Mouse (Mus musculus) B cell, adult 2 months (primary cell): ENCODE data around the gene Grm1.

Source experiments
- DNase-seq, 2 experiments: peaks; one replicate each; pipeline ENCODE4 v3.0.0; 2022

The Grm1 gene

DNA sequence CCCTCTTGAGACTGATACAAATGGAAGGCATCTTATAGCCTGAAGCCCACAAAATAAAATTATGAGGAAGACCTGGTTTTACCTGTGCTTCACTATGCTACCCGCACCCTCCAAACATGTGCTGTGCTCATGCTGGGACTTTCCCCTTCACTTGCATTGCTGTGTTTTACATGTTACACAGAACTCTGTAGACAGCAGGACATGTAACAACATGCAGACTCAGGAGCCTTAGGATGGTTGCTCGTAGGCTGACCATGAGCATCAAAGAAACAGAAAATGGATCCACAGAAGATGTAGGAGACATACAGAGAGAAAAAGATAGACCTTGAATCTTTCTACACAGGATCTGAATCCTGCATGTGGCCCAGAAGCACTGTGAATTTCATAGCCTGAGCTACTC is 371.8 kb downstream of the Grm1 start:
- DNase-seq, result no peak

DNA sequence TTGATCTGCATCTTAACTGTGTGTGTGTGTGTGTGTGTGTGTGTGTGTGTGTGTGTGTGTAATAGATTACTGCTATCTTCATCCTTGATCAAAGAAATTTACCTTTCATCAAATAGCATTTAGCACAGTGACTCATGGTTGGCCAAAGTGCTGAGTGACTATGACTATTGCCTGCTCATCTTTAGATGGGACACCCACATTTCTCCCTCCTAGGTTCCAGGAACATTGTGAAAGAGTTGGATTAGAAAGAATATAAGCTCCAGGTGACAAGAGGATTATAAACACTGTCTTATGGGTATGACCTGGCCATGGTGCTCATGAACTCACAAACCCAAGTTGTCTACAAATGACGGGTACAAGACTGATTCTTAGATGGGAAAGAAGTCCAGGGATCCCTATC is 374.1 kb downstream of the Grm1 start:
- DNase-seq, result no peak

DNA sequence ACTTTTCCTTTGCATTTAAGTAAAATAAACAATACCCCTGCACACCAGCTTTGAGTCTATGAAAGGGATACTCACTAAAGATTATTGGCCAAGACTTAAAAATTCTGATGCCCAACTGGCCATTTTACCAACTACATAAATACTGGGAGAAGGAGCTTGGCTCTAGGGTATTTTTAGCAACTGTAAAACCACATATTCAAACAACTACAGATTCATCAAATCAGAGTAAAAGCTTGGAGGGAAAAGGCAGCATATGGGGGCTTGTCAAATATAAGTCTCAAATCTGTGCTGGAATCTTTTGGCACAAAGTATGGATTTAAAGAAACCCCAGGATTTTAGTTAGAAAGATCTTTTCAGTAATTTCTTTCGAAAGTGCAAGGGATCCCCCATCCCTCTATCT is 380.8 kb downstream of the Grm1 start:
- DNase-seq, result no peak

DNA sequence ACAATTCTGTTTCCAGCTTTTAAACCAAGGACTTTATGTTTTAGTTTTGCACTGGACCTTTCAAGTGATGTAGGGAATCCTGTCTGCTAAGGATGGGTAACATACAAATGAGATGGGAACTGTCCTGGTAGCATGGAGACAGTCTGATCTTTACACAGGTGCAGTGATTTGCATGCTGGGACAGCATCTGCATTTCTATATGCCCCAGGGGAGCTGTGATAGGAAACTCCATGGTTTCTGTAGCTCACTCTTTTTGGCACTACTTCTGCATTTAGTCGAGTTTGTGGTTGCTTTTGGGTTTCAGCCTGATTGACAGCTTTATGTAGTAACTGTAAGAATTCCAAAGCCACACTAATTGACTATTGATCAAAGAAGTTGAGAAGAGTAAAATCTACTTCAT is 381.3 kb downstream of the Grm1 start:
- no peak for DNase-seq

DNA sequence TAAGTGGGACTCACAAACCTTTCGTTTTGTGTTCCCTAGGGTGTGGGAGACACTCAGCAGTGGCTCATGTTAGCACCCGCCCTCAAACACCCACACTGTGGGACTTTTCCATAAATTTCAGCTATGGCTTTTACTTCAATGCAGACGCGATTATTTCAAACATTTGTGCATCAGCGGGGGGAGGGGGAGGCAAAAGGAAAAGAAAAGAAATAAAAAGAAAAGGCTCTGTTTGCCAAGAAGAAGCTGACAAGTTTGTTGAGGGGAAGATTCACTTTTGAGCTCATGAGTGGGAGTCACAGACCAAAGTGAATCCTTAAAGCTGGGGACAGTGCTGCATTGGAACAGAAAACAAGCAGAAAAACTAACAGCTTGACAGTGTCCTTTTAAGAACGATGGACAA is 384.7 kb downstream of the Grm1 start:
- DNase-seq, result no peak

DNA sequence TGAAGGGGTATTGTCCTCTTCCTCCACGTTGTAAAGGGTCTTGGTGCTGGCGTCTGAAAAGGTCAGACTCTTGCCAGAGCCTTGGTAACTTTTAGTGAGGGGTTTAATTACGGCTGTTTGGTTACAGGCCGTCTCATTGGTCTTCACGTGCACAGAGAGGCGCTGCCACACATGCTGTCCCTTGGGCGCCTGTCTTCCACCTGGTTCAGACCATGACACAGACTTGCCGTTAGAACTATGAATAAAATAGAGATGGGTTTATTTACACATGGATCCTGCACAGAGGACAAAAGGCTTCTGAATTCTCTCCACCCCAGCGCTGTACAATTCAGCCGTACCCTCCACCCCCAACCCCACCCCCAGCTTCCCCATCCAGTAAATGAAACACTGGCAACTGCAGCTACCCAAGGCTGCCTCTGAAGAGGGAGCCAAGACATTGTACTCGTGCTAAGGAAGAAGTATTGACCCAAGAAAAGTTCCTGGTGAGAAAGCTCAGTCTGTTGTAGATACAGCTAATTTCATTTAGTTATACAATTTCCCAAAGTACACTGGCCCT is 392.4 kb downstream of the Grm1 start:
- DNase-seq, result no peak

DNA sequence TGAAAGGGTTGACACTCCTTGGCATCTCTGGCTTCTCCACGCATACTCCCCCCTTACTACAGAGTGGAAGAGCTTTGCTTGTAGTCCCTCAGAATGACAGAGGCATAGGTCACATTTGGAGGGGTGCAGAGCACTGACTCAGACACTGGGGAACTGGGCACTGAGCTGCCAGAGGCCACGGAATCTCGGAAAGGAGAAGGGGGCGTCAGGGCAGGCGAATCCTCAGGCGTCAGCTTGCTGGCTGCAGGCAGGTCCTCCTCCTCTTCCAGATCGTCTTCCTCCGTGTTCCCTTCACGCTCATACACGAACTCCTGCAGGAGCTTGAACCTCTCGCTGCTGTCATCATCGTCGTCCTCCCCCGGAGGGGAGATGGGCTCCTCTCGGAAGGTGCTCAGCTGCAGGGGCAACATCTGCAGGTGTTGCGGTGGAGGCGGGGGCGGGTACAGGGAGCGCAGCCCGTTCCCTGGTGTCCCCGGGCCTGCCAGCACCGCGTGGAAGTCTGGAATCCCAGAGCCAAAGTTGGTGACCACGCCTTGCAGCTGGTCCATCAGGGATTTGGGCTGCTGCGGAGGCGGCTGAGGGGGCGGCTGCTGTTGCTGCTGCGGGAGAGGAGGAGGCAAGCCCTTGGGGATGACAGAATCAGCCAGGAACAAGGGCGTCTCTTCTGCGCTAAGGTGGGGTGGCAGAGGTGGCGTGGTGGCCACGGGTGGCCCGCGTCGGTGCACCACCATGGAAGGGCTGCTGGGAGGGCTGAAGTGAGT is 393.1 kb downstream of the Grm1 start:
- no peak for DNase-seq

DNA sequence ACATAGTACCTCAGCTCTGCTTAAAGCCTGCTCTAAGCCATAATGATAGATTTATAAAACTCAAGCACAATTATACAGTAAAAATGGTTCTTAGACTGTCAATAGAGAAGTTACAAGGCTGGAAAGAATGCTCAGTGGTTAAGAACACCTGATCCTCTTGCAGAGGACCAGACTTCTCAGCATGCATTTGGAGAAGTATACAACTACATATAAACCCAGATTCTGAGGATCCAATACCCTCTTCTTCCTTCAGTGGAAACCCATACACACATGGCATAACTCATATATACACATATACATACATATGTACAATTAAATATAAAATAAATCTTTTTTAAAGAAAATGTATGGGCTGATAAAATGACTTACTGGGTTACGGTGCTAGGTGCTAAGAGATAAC is 401.1 kb downstream of the Grm1 start, which contains the start of gene Gm10944:
Gene Gm10944 (plus strand): TSS at position 301 of the 400 bp plus-strand sequence.
- no peak for DNase-seq

DNA sequence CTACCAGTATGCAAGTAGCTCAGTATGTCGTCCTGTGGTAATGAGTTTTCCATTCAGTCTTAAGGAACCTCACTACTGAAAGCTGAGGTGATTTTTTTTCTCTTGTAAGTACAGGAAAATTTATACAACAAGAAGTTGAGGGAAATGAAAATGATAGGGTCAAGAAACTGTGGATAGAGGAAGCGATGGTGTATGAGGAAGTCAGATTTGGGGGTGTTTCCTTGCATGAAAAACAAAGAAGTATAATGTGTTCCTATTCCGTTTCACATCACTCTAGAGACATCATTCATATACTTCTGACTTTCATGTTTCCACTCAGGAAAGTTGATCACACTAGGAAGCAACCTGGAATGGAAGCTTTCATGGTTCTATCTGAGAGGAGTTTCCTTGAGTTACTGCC is 422.2 kb downstream of the Grm1 start:
- no peak for DNase-seq

DNA sequence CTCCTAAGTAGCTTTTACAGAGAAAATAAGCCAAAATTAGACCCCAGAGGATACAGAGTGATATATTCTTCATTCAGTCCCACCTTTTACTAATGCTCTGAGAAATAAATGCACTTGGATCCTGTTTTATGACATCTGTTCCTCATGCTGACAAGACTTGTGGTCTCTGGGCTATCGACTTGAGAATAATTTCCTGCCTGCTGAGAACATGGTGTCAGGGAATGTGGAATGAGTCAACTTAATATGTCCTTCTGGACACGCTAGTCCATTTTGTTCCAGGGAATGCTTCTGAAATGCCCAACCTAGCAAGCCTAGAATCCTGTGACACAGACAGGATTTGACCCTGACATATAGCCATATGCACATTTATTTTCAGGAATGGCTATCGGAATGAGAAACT is 423.0 kb downstream of the Grm1 start:
- DNase-seq, result no peak

DNA sequence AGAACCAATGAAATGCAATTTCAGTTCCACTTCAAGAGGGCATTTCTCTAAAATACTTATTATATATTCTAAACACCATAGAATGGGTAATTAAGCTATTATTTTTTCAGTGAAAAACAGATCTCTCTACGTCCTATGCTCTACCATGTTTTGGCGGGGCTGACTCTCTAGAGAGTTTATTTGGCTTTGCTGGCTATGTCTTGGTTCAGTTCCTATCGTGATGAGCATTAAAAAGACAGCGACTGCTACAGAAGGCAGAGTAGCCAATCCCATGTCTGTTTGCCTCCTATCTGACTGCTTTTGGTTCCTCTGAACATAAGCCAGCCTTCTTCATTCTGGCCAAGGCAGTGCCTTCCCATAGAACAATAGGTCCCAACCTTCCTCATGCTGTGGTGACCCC is 425.5 kb downstream of the Grm1 start:
- DNase-seq, result no peak

DNA sequence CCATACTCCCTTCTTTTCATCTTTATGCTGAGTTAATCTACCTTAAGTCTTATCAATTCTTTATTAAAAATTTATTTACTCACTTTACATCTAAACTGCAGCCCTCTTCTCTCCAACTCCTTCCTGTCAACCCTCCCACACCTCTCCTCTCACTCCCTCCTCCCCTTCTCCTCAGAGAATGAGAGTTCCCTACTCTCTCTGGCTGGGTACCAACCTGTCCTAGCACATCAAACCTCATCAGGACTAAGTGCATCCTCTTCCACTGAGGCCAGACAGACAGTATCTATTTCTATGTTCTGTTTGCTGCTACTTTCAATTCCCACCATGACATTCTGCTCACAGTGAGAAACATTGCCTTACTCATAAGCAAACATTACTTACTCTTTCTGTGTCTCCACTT is 426.2 kb downstream of the Grm1 start:
- DNase-seq, result no peak
